Mouse (Mus musculus) forebrain, embryonic 16.5 days (tissue): Measurements from ENCODE around the gene Fam89a. TPM values are rescaled to one million over a fixed set of nuclear protein-coding genes. Genes with fewer than 3 reads are reported as not detected.
A peak's percentile ranks its signal among the peaks of the same experiment; 100 is the strongest.

Experiments used
- ATAC-seq: fragments of 200-750 bp; cut with Nextera tagmentation; 2 replicates; pipeline ENCODE4 v1.8.0; 2017; ENCODE audit warnings: mild to moderate bottlenecking, moderate library complexity
- H3K27ac ChIP-seq: fragments of 300-500 bp; sonication (generic); 2 replicates; pipeline ENCODE4 v1.5.1; 2014; ENCODE audit warnings: low read length, control low read depth
- H3K27me3 ChIP-seq: fragments of 300-500 bp; sonication (generic); replicated peaks from 2 replicates; pipeline ENCODE4 v1.6.1; 2014; ENCODE audit warnings: low read length; ENCODE audit not compliant: control insufficient read depth, insufficient read depth
- H3K36me3 ChIP-seq: fragments of 300-500 bp; sonication (generic); 2 replicates; pipeline ENCODE4 v1.6.1; 2014; ENCODE audit not compliant: control insufficient read depth, insufficient read depth
- H3K4me1 ChIP-seq: fragments of 300-500 bp; sonication (generic); replicated peaks from 2 replicates; pipeline ENCODE4 v1.6.1; 2014; ENCODE audit warnings: low read length; ENCODE audit not compliant: control insufficient read depth, insufficient read depth
- H3K4me2 ChIP-seq: fragments of 300-500 bp; sonication (generic); 2 replicates; pipeline ENCODE4 v1.6.1; 2014; ENCODE audit warnings: mild to moderate bottlenecking, low read length, control low read depth
- H3K4me3 ChIP-seq: fragments of 300-500 bp; sonication (generic); replicated peaks from 2 replicates; pipeline ENCODE4 v1.5.1; 2014; ENCODE audit warnings: mild to moderate bottlenecking, low read length, control low read depth
- H3K9ac ChIP-seq: fragments of 300-500 bp; sonication (generic); replicated peaks from 2 replicates; pipeline ENCODE4 v1.6.1; 2014; ENCODE audit warnings: low read depth, low read length, control low read depth
- H3K9me3 ChIP-seq: fragments of 300-500 bp; sonication (generic); 2 replicates; pipeline ENCODE4 v1.6.1; 2016; ENCODE audit warnings: low read length; ENCODE audit not compliant: control insufficient read depth
- WGBS: fragments of 180-500 bp; shearing (Covaris S2); extraction: QIAGEN DNeasy Blood & Tissue Kit; methylation state at CpG from one replicate; pipeline ENCODE4 v1.1.7; 2014; 5-methylcytosine and 5-hydroxymethylcytosine counted together
- polyA plus RNA-seq: library from polyadenylated mRNA; unstranded; fragments of >200 nt; fragmentation: Nextera tagmentation; extraction: Ambion mirVana; gene quantifications from 2 replicates; pipeline ENCODE4 v1.2.1, GENCODE M21; 2015

The Fam89a gene
- polyA plus RNA-seq, 1 experiment from 2014 or later: 0.25 TPM

- 76% methylated on average over 2 of the region's 2 CpGs for WGBS
- Histone ChIP-seq H3K9ac (no peak overlapping the region), H3K27me3 (peaks cover 32% of the 10 kb centered on the region), H3K9me3 (no peaks in the 10 kb centered on the region), H3K4me2 (no peak overlapping the region), H3K4me3 (no peak overlapping the region), H3K4me1 (peaks cover 7% of the 10 kb centered on the region), H3K27ac (no peak overlapping the region), H3K36me3 (no peaks in the 10 kb centered on the region)
- ATAC-seq: no peak
Observed at GRCm38 (mm10) chr8:124756153-124756552, 4.5 kb upstream of the Fam89a start.

GRCm38 (mm10) chr8:124755481-124755880, 3.8 kb upstream of the Fam89a start:
- 87% methylated on average over 8 of the region's 8 CpGs for WGBS

GRCm38 (mm10) chr8:124754792-124755190, 3.2 kb upstream of the Fam89a start:
- Histone ChIP-seq H3K36me3 (no peaks in the 10 kb centered on the region), H3K9me3 (no peaks in the 10 kb centered on the region), H3K27me3 (peaks cover 45% of the 10 kb centered on the region), H3K4me1 (peaks cover 11% of the 10 kb centered on the region), H3K4me3 (no peak overlapping the region), H3K4me2 (no peak overlapping the region), H3K9ac (no peak overlapping the region), H3K27ac (no peak overlapping the region)
- no peak for ATAC-seq
- 41% methylated on average over 4 of the region's 4 CpGs for WGBS

More at GRCm38 (mm10) chr8:124755481-124755880, 3.8 kb upstream of the Fam89a start:
- Histone ChIP-seq H3K4me1 (peaks cover 11% of the 10 kb centered on the region), H3K9ac (no peak overlapping the region), H3K27ac (no peak overlapping the region), H3K4me3 (no peak overlapping the region), H3K36me3 (no peaks in the 10 kb centered on the region), H3K27me3 (peaks cover 38% of the 10 kb centered on the region), H3K9me3 (no peaks in the 10 kb centered on the region), H3K4me2 (no peak overlapping the region)
- no peak for ATAC-seq

GRCm38 (mm10) chr8:124754101-124754791, 2.6 kb upstream of the Fam89a start:
- Histone ChIP-seq H3K36me3 (no peaks in the 10 kb centered on the region), H3K4me1 (peaks cover 11% of the 10 kb centered on the region), H3K4me3 (no peak overlapping the region), H3K27me3 (peaks cover 51% of the 10 kb centered on the region), H3K27ac (no peak overlapping the region), H3K9ac (no peak overlapping the region), H3K9me3 (no peaks in the 10 kb centered on the region), H3K4me2 (no peak overlapping the region)
- WGBS: 17% methylated on average over 11 of the region's 11 CpGs
- ATAC-seq: peak; percentile 40; the same call in 1 of the 2 replicates

GRCm38 (mm10) chr8:124752325-124752862, 762 bp upstream of the Fam89a start:
- Histone ChIP-seq H3K27me3 (peaks cover 51% of the 10 kb centered on the region), H3K9ac (no peak overlapping the region), H3K4me1 (peaks cover 11% of the 10 kb centered on the region), H3K4me2 (no peak overlapping the region), H3K9me3 (no peaks in the 10 kb centered on the region), H3K27ac (no peak overlapping the region), H3K36me3 (no peaks in the 10 kb centered on the region), H3K4me3 (no peak overlapping the region)
- WGBS: 32% methylated on average over 21 of the region's 21 CpGs
- no peak for ATAC-seq

GRCm38 (mm10) chr8:124751191-124751590, 441 bp downstream of the Fam89a start:
- no peaks in the 10 kb centered on the region for H3K9me3 ChIP-seq
- peaks cover 51% of the 10 kb centered on the region for H3K27me3 ChIP-seq
- no peaks in the 10 kb centered on the region for H3K36me3 ChIP-seq
- H3K4me1 ChIP-seq: peaks cover 11% of the 10 kb centered on the region
- no peak for ATAC-seq
- no peak overlapping the region for H3K27ac ChIP-seq
- peak overlapping the region; percentile 50 for H3K4me3 ChIP-seq
- WGBS: 0% methylated on average over 31 of the region's 31 CpGs
- H3K4me2 ChIP-seq: peak overlapping the region; percentile 72
- H3K9ac ChIP-seq: peak overlapping the region; percentile 50

- Histone ChIP-seq H3K9ac (no peak overlapping the region), H3K9me3 (no peaks in the 10 kb centered on the region), H3K4me1 (peaks cover 9% of the 10 kb centered on the region), H3K4me3 (no peak overlapping the region), H3K27ac (no peak overlapping the region), H3K27me3 (peaks cover 24% of the 10 kb centered on the region), H3K4me2 (no peak overlapping the region), H3K36me3 (no peaks in the 10 kb centered on the region)
- no peak for ATAC-seq
- 76% methylated on average over 13 of the region's 13 CpGs for WGBS
Observed at GRCm38 (mm10) chr8:124746661-124747060, 5.0 kb downstream of the Fam89a start.

- no peak overlapping the region for H3K4me3 ChIP-seq
- H3K4me1 ChIP-seq: no peaks in the 10 kb centered on the region
- 86% methylated on average over 1 of the region's 1 CpGs for WGBS
- peaks cover 3% of the 10 kb centered on the region for H3K36me3 ChIP-seq
- no peak overlapping the region for H3K9ac ChIP-seq
- no peak for ATAC-seq
- H3K4me2 ChIP-seq: no peak overlapping the region
- no peaks in the 10 kb centered on the region for H3K27me3 ChIP-seq
- no peaks in the 10 kb centered on the region for H3K9me3 ChIP-seq
- no peak overlapping the region for H3K27ac ChIP-seq
Observed at GRCm38 (mm10) chr8:124739268-124739667, 12.4 kb downstream of the Fam89a start.

- H3K27ac ChIP-seq: no peak overlapping the region
- no peak overlapping the region for H3K4me3 ChIP-seq
- ATAC-seq: no peak
- peaks cover 37% of the 10 kb centered on the region for H3K36me3 ChIP-seq
- no peak overlapping the region for H3K9ac ChIP-seq
- H3K9me3 ChIP-seq: no peaks in the 10 kb centered on the region
- 69% methylated on average over 3 of the region's 3 CpGs for WGBS
- H3K4me2 ChIP-seq: no peak overlapping the region
- H3K4me1 ChIP-seq: no peaks in the 10 kb centered on the region
- H3K27me3 ChIP-seq: no peaks in the 10 kb centered on the region
Observed at GRCm38 (mm10) chr8:124735371-124735911, 16.2 kb downstream of the Fam89a start.
